Mouse (Mus musculus) forebrain, embryonic 14.5 days (tissue): ENCODE measurements around the gene Fancd2. TPM values are rescaled to one million over a fixed set of nuclear protein-coding genes. Genes with fewer than 3 reads are reported as not detected.
A peak's percentile ranks its signal among the peaks of the same experiment; 100 is the strongest.

ENCODE experiments used
- ATAC-seq: fragments of 200-750 bp; cut with Nextera tagmentation; 2 replicates; pipeline ENCODE4 v1.8.0; 2017; ENCODE audit warnings: mild to moderate bottlenecking, moderate library complexity
- DNase-seq: peaks from one replicate; pipeline ENCODE4 v3.0.0-alpha.2; 2015; ENCODE audit warnings: low spot score
- H3K27ac ChIP-seq: fragments of 300-500 bp; sonication (generic); 2 replicates; pipeline ENCODE4 v1.5.1; 2014; ENCODE audit warnings: low read depth, mild to moderate bottlenecking, control low read depth, low read length, moderate library complexity
- H3K27me3 ChIP-seq: fragments of 300-500 bp; sonication (generic); replicated peaks from 2 replicates; pipeline ENCODE4 v1.6.1; 2014; ENCODE audit warnings: low read length, control low read depth, mixed read lengths; ENCODE audit not compliant: control insufficient read depth, insufficient read depth
- H3K36me3 ChIP-seq: fragments of 300-500 bp; sonication (generic); 2 replicates; pipeline ENCODE4 v1.6.1; 2014; ENCODE audit warnings: low read length, control low read depth; ENCODE audit not compliant: control insufficient read depth, insufficient read depth
- H3K4me1 ChIP-seq: fragments of 300-500 bp; sonication (generic); 2 replicates; pipeline ENCODE4 v1.6.1; 2014; ENCODE audit warnings: antibody characterized with exemption, low read length, control low read depth; ENCODE audit not compliant: control insufficient read depth, insufficient read depth
- H3K4me2 ChIP-seq: fragments of 300-500 bp; sonication (generic); 2 replicates; pipeline ENCODE4 v1.6.1; 2014; ENCODE audit warnings: mild to moderate bottlenecking, control low read depth, low read length
- H3K4me3 ChIP-seq: fragments of 300-500 bp; sonication (generic); 2 replicates; pipeline ENCODE4 v1.5.1; 2014; ENCODE audit warnings: low read depth, low read length, control low read depth
- H3K9ac ChIP-seq: fragments of 300-500 bp; sonication (generic); 2 replicates; pipeline ENCODE4 v1.6.1; 2014; ENCODE audit warnings: mild to moderate bottlenecking, low read length, control low read depth, moderate library complexity
- H3K9me3 ChIP-seq: fragments of 300-500 bp; sonication (generic); replicated peaks from 2 replicates; pipeline ENCODE4 v1.6.1; 2016; ENCODE audit warnings: low read length, control low read depth, mixed read lengths; ENCODE audit not compliant: control insufficient read depth
- WGBS: fragments of 180-500 bp; shearing (Covaris S2); extraction: QIAGEN DNeasy Blood & Tissue Kit; methylation state at CpG from one replicate; pipeline ENCODE4 v1.1.7; 2014; 5-methylcytosine and 5-hydroxymethylcytosine counted together
- polyA plus RNA-seq: library from polyadenylated mRNA; unstranded; fragments of >200 nt; fragmentation: Nextera tagmentation; extraction: Ambion mirVana; gene quantifications from 2 replicates; pipeline ENCODE4 v1.2.1, GENCODE M21; 2014

The Fancd2 gene
- polyA plus RNA-seq, 1 experiment from 2014 or later = 5.8 TPM

DNA sequence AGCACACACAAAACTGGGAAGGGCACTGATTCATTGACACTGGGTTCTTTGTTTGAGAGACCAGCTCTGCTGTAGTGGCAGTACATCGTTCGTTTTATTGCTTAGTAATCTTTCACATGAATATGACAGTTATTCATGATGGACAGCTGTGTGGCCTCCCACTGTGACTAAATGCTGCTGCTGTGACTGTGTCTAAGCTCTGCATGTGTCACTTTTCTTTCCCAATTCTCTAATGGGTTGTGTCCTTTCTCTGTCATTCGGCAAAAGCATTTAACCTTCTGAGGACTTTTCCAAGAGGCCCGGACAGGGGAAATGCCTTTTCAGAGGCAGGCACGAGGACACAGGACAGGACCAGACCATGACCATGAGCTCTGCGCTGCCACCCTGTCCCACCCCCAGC lies 17.5 kb upstream of the Fancd2 start:
- no peak overlapping the region for H3K4me3 ChIP-seq
- no peak overlapping the region for H3K9ac ChIP-seq
- DNase-seq (no peak), ATAC-seq (no peak)
- no peaks in the 10 kb centered on the region for H3K4me1 ChIP-seq
- no peaks in the 10 kb centered on the region for H3K9me3 ChIP-seq
- peaks cover 55% of the 10 kb centered on the region for H3K36me3 ChIP-seq
- no peak overlapping the region for H3K27ac ChIP-seq
- 96% methylated on average over 6 of the region's 6 CpGs for WGBS
- H3K27me3 ChIP-seq = no peaks in the 10 kb centered on the region
- no peak overlapping the region for H3K4me2 ChIP-seq

DNA sequence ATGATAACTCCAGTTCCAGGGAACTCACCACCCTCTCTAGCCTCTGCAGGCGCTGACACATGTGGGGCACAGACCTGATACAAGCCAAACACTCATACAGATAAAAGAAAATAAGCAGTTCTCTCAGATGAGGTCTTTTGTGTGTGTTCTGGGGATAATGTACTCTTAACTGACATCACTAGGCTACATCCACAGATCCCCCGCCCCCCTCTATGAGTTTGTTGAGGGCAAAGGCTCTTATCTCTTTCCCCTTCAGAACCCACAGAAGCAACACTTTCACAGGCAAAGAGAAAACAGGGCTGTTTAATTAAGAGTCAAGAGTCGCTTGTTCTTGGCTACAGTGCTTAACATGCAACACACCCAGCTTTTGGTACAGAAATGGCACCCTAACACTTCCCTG lies 16.9 kb upstream of the Fancd2 start:
- no peak for DNase-seq
- no peak overlapping the region for H3K4me2 ChIP-seq
- H3K27ac ChIP-seq = no peak overlapping the region
- ATAC-seq = no peak
- H3K9me3 ChIP-seq = no peaks in the 10 kb centered on the region
- H3K4me1 ChIP-seq = no peaks in the 10 kb centered on the region
- no peaks in the 10 kb centered on the region for H3K27me3 ChIP-seq
- H3K9ac ChIP-seq = no peak overlapping the region
- H3K36me3 ChIP-seq = peaks cover 62% of the 10 kb centered on the region
- H3K4me3 ChIP-seq = no peak overlapping the region
- WGBS = 91% methylated on average over 3 of the region's 3 CpGs

DNA sequence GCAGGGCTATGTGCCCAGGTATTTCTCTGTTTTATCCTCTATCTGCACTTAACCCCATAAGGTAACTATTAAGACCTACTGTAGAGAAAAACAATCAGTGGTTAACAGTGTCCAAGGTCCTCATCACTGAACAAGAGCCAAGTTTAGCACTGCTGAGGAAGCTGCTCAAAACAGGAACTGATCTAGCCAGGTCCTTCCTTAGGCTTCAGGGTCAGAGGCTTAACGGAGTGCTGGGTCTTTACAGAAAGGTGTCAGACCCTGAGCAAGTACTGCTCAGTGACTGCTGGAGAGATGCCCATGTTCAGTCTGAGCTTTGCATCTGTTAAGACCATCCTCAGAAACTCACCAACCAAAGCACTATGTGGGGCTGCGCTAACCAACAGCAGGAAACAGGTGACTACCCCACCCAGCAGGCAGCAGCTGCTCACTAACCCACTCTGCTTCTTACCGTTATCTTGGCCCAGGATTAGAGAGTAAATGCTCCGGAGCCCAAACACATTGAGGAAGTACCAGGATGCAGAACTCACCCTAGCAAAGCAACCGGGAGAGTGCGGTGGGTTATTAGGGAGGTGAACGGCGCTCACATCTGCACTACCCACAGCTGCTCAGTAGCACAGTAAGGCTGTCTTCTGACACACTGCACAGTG lies 13.9 kb upstream of the Fancd2 start:
- no peaks in the 10 kb centered on the region for H3K9me3 ChIP-seq
- H3K4me2 ChIP-seq = no peak overlapping the region
- H3K4me1 ChIP-seq = no peaks in the 10 kb centered on the region
- H3K27me3 ChIP-seq = no peaks in the 10 kb centered on the region
- H3K4me3 ChIP-seq = no peak overlapping the region
- ATAC-seq (no peak), DNase-seq (no peak)
- H3K27ac ChIP-seq = no peak overlapping the region
- 94% methylated on average over 8 of the region's 8 CpGs for WGBS
- no peak overlapping the region for H3K9ac ChIP-seq
- peaks cover 92% of the 10 kb centered on the region for H3K36me3 ChIP-seq

DNA sequence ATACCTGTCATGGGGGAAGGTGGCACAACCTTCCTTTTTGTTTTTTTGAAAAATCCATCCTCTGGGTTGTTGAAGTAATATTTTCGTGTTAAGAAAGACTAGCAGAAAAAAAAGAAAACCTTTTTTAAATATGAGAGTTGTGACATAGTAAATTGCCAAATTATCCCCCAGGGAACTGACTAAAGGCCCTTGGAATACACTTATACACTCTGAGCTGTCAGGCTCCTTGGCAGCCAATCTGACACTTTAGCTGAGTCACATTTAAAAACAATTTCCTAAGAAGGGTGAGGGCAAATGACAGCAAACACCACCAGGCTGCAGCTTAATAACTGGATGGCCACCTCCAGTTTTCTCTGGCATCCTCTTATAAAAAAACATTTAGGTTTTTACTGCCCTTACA lies 9.2 kb upstream of the Fancd2 start:
- Histone ChIP-seq H3K27me3 (no peaks in the 10 kb centered on the region), H3K4me1 (no peaks in the 10 kb centered on the region), H3K9me3 (no peaks in the 10 kb centered on the region), H3K9ac (no peak overlapping the region), H3K4me3 (no peak overlapping the region), H3K4me2 (no peak overlapping the region), H3K27ac (no peak overlapping the region), H3K36me3 (peaks cover 72% of the 10 kb centered on the region)
- DNase-seq = no peak
- no peak for ATAC-seq
- WGBS = 91% methylated on average over 1 of the region's 1 CpGs

- ATAC-seq = no peak
- DNase-seq = no peak
- H3K4me1 ChIP-seq = no peaks in the 10 kb centered on the region
- no peaks in the 10 kb centered on the region for H3K9me3 ChIP-seq
- 94% methylated on average over 8 of the region's 8 CpGs for WGBS
- H3K9ac ChIP-seq = no peak overlapping the region
- no peak overlapping the region for H3K4me3 ChIP-seq
- no peak overlapping the region for H3K4me2 ChIP-seq
- H3K27me3 ChIP-seq = no peaks in the 10 kb centered on the region
- no peak overlapping the region for H3K27ac ChIP-seq
- H3K36me3 ChIP-seq = peaks cover 66% of the 10 kb centered on the region
Observed at GRCm38 (mm10) chr6:113523420-113523819, 8.1 kb upstream of the Fancd2 start.

DNA sequence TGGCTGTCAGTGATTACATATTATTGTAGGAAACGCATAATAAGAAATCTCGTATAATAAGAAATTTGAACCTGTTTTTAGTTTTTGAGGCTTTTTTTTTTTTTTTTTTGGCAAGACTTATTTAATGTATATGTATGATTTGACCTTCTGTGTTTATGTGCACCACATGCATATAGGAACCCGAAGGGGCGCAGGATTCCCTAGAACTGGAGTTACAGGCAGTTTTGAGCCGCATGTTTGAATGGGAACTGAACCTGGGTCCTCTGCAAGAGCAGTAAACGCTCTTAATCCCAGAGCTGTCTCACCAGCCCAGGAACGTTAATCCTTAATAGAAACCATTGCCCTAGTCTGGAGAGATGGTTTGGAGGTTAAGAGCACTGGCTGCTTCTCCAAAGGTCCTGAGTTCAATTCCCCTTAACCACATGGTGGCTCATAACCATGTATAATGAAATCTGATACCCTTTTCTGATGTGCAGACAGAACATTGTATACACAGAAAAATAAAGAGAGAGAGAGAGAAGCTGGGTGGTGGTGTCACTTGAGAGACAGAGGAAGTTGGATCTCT lies 440 bp downstream of the Fancd2 start:
- peaks cover 7% of the 10 kb centered on the region for H3K4me1 ChIP-seq
- ATAC-seq = 0 out of 2 replicates have a peak, but pooled peaks have one; percentile 16

DNA sequence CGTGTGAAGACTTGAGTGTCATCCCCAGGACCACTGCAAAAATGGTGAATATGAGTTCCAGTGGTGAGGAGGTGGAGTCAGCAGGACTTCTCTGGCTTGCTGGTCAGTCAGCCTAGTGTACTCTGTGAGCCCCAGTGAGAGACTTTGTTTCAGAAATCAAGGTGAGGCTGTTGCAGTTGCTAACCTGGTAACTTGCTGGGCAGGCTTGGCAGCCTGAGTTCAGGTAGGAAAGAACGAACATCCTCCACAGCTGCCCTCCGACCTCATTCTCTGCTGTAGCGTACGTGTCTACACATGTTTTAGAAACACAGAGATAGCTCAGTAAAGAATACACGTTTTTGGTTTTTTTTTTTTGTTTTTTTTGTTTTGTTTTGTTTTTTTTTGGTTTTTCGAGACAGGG lies 3.4 kb downstream of the Fancd2 start:
- Histone ChIP-seq H3K36me3 (peaks cover 3% of the 10 kb centered on the region; the same call in 1 of the 2 replicates), H3K27ac (no peak overlapping the region), H3K9me3 (no peaks in the 10 kb centered on the region), H3K4me1 (peaks cover 7% of the 10 kb centered on the region), H3K27me3 (no peaks in the 10 kb centered on the region), H3K4me2 (no peak overlapping the region), H3K4me3 (no peak overlapping the region), H3K9ac (no peak overlapping the region)
- ATAC-seq (no peak), DNase-seq (no peak)
- 91% methylated on average over 7 of the region's 7 CpGs for WGBS

More for the DNA sequence above, 440 bp downstream of the Fancd2 start:
- WGBS = 3% methylated on average over 7 of the region's 7 CpGs
- peaks cover 9% of the 10 kb centered on the region; the same call in 1 of the 2 replicates for H3K36me3 ChIP-seq
- DNase-seq = no peak
- peak overlapping the region; percentile 77 for H3K4me3 ChIP-seq
- peak overlapping the region; percentile 88 for H3K9ac ChIP-seq
- H3K27ac ChIP-seq = no peak overlapping the region
- H3K4me2 ChIP-seq = peak overlapping the region; percentile 83
- no peaks in the 10 kb centered on the region for H3K27me3 ChIP-seq
- no peaks in the 10 kb centered on the region for H3K9me3 ChIP-seq

GRCm38 (mm10) chr6:113541610-113542009 lies 10.1 kb downstream of the Fancd2 start:
- 91% methylated on average over 6 of the region's 6 CpGs for WGBS
- Histone ChIP-seq H3K36me3 (0 out of 2 replicates have a peak, but pooled peaks cover 3% of the 10 kb centered on the region), H3K9ac (no peak overlapping the region), H3K27ac (no peak overlapping the region), H3K27me3 (no peaks in the 10 kb centered on the region), H3K9me3 (no peaks in the 10 kb centered on the region), H3K4me3 (no peak overlapping the region), H3K4me1 (no peaks in the 10 kb centered on the region), H3K4me2 (no peak overlapping the region)
- ATAC-seq (no peak), DNase-seq (no peak)

DNA sequence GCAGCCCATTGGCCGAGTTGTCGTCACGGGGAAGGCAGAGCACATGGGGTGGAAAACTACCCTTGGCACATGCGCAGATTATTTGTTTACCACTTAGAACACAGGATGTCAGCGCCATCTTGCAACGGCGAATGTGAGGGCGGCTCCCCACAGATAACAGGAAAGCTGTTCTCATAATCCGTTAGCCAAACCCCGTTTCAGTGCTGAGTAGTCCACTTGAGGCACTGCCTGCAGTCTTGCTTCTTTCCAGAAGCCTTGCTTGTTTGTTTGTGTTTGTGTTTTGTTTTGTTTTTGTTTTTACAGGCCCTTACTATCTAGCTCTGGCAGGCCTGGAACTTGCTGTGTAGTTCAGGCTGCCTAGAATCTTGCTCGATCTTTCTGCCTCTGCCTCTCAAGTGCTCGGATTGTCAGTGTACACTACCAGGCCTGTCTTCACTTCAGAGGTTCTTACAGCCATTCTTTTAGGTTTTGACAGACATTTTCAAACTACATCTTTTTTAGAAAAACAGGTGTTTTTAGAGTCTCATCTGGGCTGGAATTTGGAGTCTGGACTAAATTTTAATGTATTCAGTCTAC lies 12.5 kb downstream of the Fancd2 start:
- Histone ChIP-seq H3K9ac (no peak overlapping the region), H3K27ac (no peak overlapping the region), H3K27me3 (no peaks in the 10 kb centered on the region), H3K9me3 (no peaks in the 10 kb centered on the region), H3K4me1 (no peaks in the 10 kb centered on the region), H3K4me2 (no peak overlapping the region), H3K36me3 (0 out of 2 replicates have a peak, but pooled peaks cover 3% of the 10 kb centered on the region), H3K4me3 (no peak overlapping the region)
- DNase-seq = no peak
- no peak for ATAC-seq
- WGBS = 96% methylated on average over 8 of the region's 12 CpGs
